Mouse (Mus musculus) heart, adult 8-10 months (tissue): Measurements from ENCODE around the gene Pdlim4. TPM values are rescaled to one million over a fixed set of nuclear protein-coding genes. Genes with fewer than 3 reads are reported as not detected.

Experiments used
- DNase-seq: peaks from one replicate; pipeline ENCODE4 v3.0.0; 2022; ENCODE audit warnings: low spot score
- total RNA-seq, 4 experiments: library from RNA; stranded (reverse); gene quantifications; 2 replicates each; pipeline ENCODE4 v1.2.4; 2022

Pdlim4 gene
- total RNA-seq, 4 experiments from 2014 or later = 29.1 to 39.9 (median 35.2) TPM

GRCm38 (mm10) chr11:54091726-54092125, 22.9 kb upstream of the Pdlim4 start:
- DNase-seq = no peak

GRCm38 (mm10) chr11:54090091-54090879, 21.5 kb upstream of the Pdlim4 start:
- DNase-seq = no peak

- peak; percentile 89 for DNase-seq
These were observed 20.1 kb upstream of the Pdlim4 start for GRCm38 (mm10) chr11:54088947-54089317.

- no peak for DNase-seq
These were observed 19.6 kb upstream of the Pdlim4 start for GRCm38 (mm10) chr11:54088253-54088946.

GRCm38 (mm10) chr11:54085816-54086215, 17.0 kb upstream of the Pdlim4 start:
- no peak for DNase-seq

GRCm38 (mm10) chr11:54084976-54085375, 16.2 kb upstream of the Pdlim4 start:
- DNase-seq = no peak

- no peak for DNase-seq
These were observed 13.9 kb upstream of the Pdlim4 start for GRCm38 (mm10) chr11:54082725-54083124.

GRCm38 (mm10) chr11:54080435-54080834, 11.6 kb upstream of the Pdlim4 start:
- DNase-seq = no peak

GRCm38 (mm10) chr11:54076101-54076500, 7.3 kb upstream of the Pdlim4 start:
- no peak for DNase-seq

GRCm38 (mm10) chr11:54075353-54075752, 6.5 kb upstream of the Pdlim4 start:
- no peak for DNase-seq

GRCm38 (mm10) chr11:54073291-54073690, 4.5 kb upstream of the Pdlim4 start:
- DNase-seq = no peak

- DNase-seq = no peak
These were observed 3.1 kb upstream of the Pdlim4 start for GRCm38 (mm10) chr11:54071726-54072445.

GRCm38 (mm10) chr11:54067996-54068519, 756 bp downstream of the Pdlim4 start:
- DNase-seq = no peak

- DNase-seq = no peak
These were observed 1.4 kb downstream of the Pdlim4 start for GRCm38 (mm10) chr11:54067318-54067995.

- no peak for DNase-seq
These were observed 2.4 kb downstream of the Pdlim4 start for GRCm38 (mm10) chr11:54066400-54066799.

- DNase-seq = no peak
These were observed 3.0 kb downstream of the Pdlim4 start for GRCm38 (mm10) chr11:54065915-54066178.

- DNase-seq = no peak
These were observed 3.5 kb downstream of the Pdlim4 start for GRCm38 (mm10) chr11:54065106-54065914.

GRCm38 (mm10) chr11:54064412-54064978, 4.3 kb downstream of the Pdlim4 start:
- no peak for DNase-seq

GRCm38 (mm10) chr11:54063472-54063775, 5.4 kb downstream of the Pdlim4 start:
- no peak for DNase-seq

GRCm38 (mm10) chr11:54062753-54063471, 5.9 kb downstream of the Pdlim4 start:
- DNase-seq = no peak
